In the genomic region with DNA sequence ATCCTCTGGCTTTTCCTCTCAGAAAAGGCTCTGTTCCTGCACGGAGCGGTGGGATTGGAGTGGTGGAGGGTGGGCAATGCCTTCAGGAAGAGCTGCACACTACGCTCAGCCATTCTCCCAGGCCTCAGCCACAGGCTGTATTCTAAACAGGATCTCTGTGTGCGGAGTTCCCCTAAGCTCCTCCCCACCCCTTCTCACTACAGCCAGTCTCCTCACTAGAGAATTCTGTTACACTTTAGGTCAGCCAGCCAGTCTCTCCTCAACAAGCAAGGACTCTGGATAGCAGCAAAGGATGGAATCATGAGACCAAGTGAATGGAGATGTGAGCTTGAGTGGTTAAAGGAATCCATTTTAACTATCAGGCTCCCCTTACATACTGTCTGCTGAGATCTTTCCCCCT, we compare ENCODE assay signal across 8 mouse cellular contexts. TPM values are rescaled to one million over a fixed set of nuclear protein-coding genes. Genes with fewer than 3 reads are reported as not detected.
DNase-seq lines count a peak whose midpoint lies in the region; ATAC-seq and TF ChIP-seq lines count a peak whose summit lies in the region.

No protein-coding gene starts in this region.

- H3K27me3 ChIP-seq in kidney, adult 2 months (replicated peaks; ENCODE audit: control insufficient read depth, insufficient read depth, low read length): no peaks in the 10 kb centered on the region
- no peaks in the 10 kb centered on the region for H3K27me3 ChIP-seq in heart, postnatal 0 days (ENCODE audit: control insufficient read depth, insufficient read depth, low read length)

- no peak for ATAC-seq in heart, postnatal 0 days (ENCODE audit: insufficient read depth, low read depth)

- DNase-seq in kidney, adult 2 months: peak; percentile 40
- no peak for DNase-seq in kidney, postnatal 10 days
- peak; percentile 60 to 68 for DNase-seq in cerebellum, postnatal 25 days
- DNase-seq in heart, postnatal 0 days (ENCODE audit: low spot score): peak; percentile 35
- DNase-seq in lung, postnatal 10 days: peak; percentile 59
- DNase-seq in left cerebral cortex, postnatal 4 days: no peak
- no peak for DNase-seq in spleen, adult 18-20 months
- no peak for DNase-seq in urinary bladder, postnatal 4 days (ENCODE audit: low spot score in 2 of 2)

- no peak for TF ChIP-seq CTCF in kidney, adult 2 months (conservative IDR thresholded peaks at IDR 0.05; ENCODE audit: insufficient read depth, insufficient read length, low read depth, low read length)
- no peak for TF ChIP-seq CTCF in heart, postnatal 0 days (IDR thresholded peaks at IDR 0.05; ENCODE audit: low read depth)

- H3K27ac ChIP-seq in kidney, adult 2 months (ENCODE audit: insufficient read depth, low read depth, low read length): peak overlapping the region; percentile 95
- H3K27ac ChIP-seq in heart, postnatal 0 days (ENCODE audit: low read depth): peak overlapping the region; percentile 80

- no peak for TF ChIP-seq EP300 in heart, postnatal 0 days (IDR thresholded peaks at IDR 0.05; ENCODE audit: low read depth)

- H3K4me3 ChIP-seq in kidney, adult 2 months (ENCODE audit: insufficient read depth, low read depth, low read length): no peak overlapping the region
- 0 out of 2 replicates have a peak overlapping the region, but pooled peaks have one; percentile 30 for H3K4me3 ChIP-seq in heart, postnatal 0 days (ENCODE audit: low read depth, low read length)

- H3K36me3 ChIP-seq in kidney, adult 2 months (ENCODE audit: control insufficient read depth, insufficient read depth, low read length): no peaks in the 10 kb centered on the region
- H3K36me3 ChIP-seq in heart, postnatal 0 days (replicated peaks; ENCODE audit: control insufficient read depth, insufficient read depth, low read length): peaks cover 6% of the 10 kb centered on the region; the same call in 1 of the 2 replicates

- intact Hi-C loops in left cerebral cortex, postnatal 4 days (cut with DNase I): no loop called here

- H3K9me3 ChIP-seq in heart, postnatal 0 days (replicated peaks; ENCODE audit: control insufficient read depth, low read length): no peaks in the 10 kb centered on the region

- peak overlapping the region; percentile 82 for H3K4me2 ChIP-seq in heart, postnatal 0 days (ENCODE audit: low read depth, low read length)

- no peak for TF ChIP-seq POLR2A in kidney, adult 2 months (IDR thresholded peaks at IDR 0.05; ENCODE audit: low read depth, low read length)

- 53% methylated on average over 4 of the region's 4 CpGs for WGBS in kidney, adult 2 months
- 27% methylated on average over 4 of the region's 4 CpGs for WGBS in heart, postnatal 0 days

- H3K4me1 ChIP-seq in kidney, adult 2 months (ENCODE audit: control insufficient read depth, insufficient read depth, low read length): no peaks in the 10 kb centered on the region
- peaks cover 46% of the 10 kb centered on the region for H3K4me1 ChIP-seq in heart, postnatal 0 days (ENCODE audit: control insufficient read depth, insufficient read depth)

- H3K9ac ChIP-seq in heart, postnatal 0 days (replicated peaks; ENCODE audit: low read depth, low read length): 0 out of 2 replicates have a peak overlapping the region, but pooled peaks have one; percentile 11

RNA-seq across cellular contexts. Expression of a gene that starts 3.1 kb away (rescaled TPM):
- polyA plus RNA-seq in kidney, adult 2 months (2012; rRNA removed): 6.0 and 6.3 TPM in 2 replicates
- total RNA-seq in heart, postnatal 0 days (2014; rRNA removed; ENCODE audit: low replicate concordance): 19.9 and 20.4 TPM in 2 replicates
- polyA plus RNA-seq in heart, postnatal 0 days (2015; fragmentation: Nextera tagmentation; extraction: Ambion mirVana): 4.6 and 6.5 TPM in 2 replicates
- 100 to 1,000 TPM; 128 to 133 TPM for total RNA-seq in left cerebral cortex, postnatal 4 days (2021)

RNA-seq across cellular contexts. Expression of a gene that starts 29.4 kb away (rescaled TPM):
- polyA plus RNA-seq in kidney, adult 2 months (2012; rRNA removed): 13.0 and 13.9 TPM in 2 replicates
- 6.7 and 37.6 TPM in 2 replicates for total RNA-seq in heart, postnatal 0 days (2014; rRNA removed; ENCODE audit: low replicate concordance)
- 6.3 and 6.7 TPM in 2 replicates for polyA plus RNA-seq in heart, postnatal 0 days (2015; fragmentation: Nextera tagmentation; extraction: Ambion mirVana)
- total RNA-seq in left cerebral cortex, postnatal 4 days (2021): 10 to 100 TPM; 22.0 to 23.9 TPM

Comparison
In these comparisons a context has a peak if more than half of its experiments do, and no peak if none do; other contexts are left out.
1. DNase-seq: peak in kidney, adult 2 months (single experiment), cerebellum, postnatal 25 days (2 of 2), heart, postnatal 0 days (single experiment) and lung, postnatal 10 days (single experiment); none in kidney, postnatal 10 days (single experiment), left cerebral cortex, postnatal 4 days (single experiment), spleen, adult 18-20 months (0 of 2) and urinary bladder, postnatal 4 days (0 of 2).